Mouse (Mus musculus) spleen, postnatal 36 days (tissue): ENCODE results near the gene Dgke.
"Not testable (repeated sequence)": the region's sequence is repeated elsewhere in the genome, so short reads cannot be mapped to it uniquely, and the experiment has no call there.

ENCODE experiments used
- DNase-seq, 2 experiments: peaks; one replicate each; pipeline ENCODE4 v3.0.0; 2022; ENCODE audit warnings: low spot score in 2 of 2, mixed read lengths in 1 of 2

The Dgke gene

DNA sequence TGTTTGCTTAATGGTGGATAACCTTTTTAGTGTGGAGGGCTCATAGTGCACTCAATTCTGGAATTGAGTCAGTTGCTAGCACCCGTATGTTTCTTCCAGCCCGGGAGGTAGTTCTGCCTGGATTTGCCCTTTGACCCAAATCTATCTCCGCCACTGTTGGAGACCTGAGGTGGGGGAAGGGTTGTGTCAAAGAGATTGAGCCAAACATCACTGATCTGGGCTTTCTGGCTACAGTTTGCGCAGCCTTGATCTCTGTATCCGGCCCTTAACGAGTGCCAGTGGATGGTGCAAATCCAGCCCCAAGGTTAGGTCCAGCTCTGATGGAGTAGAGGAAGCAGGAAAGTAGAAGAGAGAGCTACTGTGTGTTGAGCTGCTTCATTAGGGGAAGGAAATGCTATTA is 63.6 kb downstream of the Dgke start:
- DNase-seq = no peak

DNA sequence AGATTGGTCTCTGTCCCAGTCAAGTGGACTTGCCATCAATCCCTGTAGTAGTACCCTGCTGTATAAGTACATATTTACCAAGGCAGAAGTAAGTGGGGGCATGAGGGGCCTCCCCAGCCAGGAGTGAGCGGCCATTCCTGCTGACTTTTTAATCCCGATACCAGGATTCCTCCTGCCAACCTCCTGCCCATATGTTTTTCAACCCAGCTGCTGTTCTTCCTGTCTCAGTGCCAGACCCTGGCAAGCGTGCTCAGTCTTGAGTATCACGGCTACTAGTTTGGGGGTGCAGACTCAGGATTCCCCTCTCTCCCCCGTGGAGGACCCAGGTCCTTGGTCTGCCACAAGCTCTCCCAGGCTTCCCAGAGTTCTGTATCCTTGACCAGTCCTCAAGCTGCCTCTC is 64.0 kb downstream of the Dgke start:
- no peak for DNase-seq

DNA sequence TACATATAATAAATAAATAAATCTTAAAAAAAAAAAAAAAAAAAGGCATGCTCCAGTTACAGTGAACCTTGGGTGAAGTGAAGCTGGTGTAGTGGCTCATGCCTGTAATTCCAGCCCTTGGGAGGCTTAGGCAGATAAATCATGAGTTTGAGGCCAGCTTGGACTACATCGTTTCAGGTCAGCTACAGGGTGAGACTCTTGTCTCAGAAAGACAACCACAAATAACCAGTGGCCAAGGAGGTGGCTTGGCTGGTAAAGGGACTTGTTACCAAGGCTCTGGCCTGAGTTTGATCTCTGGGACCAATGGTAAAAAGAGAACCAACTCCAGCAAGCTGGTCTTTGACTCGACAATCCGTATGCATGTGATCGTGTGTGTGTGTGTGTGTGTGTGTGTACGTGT is 64.6 kb downstream of the Dgke start:
- DNase-seq = no peak

DNA sequence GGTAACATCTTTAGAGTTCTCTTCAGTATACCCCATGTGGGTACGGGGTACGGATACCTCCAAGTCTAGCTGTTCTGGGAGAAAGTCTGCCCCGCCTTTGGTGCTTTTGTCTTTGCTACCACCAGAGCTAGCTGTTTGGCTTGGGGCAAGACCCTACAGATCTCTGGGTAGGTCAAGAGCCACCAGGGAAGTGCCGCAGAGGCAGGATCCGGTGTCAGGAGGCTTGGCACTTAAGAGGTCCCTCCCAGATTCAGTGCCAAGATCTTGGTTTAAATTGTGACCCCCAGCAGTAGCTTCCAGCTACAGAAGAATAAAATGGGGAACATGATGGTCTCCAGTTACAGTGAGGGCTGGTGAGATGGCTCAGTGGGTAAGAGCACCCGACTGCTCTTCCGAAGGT is 65.1 kb downstream of the Dgke start:
- DNase-seq = no peak

DNA sequence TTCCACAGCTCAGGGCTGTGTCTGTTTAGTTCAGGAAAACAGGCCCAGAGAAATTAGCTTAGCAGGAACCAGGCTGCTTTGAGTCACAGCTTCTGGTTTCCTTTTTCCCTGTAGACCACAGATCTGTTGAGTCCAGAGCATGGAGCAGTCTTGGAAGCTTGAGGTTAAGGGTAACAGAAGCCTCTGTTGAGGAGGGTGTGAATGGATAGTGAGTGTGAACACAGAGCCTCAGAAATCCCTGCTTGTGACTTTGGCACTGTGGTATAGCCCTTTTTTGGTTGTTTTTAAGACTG is 66.2 kb downstream of the Dgke start:
- no peak for DNase-seq

DNA sequence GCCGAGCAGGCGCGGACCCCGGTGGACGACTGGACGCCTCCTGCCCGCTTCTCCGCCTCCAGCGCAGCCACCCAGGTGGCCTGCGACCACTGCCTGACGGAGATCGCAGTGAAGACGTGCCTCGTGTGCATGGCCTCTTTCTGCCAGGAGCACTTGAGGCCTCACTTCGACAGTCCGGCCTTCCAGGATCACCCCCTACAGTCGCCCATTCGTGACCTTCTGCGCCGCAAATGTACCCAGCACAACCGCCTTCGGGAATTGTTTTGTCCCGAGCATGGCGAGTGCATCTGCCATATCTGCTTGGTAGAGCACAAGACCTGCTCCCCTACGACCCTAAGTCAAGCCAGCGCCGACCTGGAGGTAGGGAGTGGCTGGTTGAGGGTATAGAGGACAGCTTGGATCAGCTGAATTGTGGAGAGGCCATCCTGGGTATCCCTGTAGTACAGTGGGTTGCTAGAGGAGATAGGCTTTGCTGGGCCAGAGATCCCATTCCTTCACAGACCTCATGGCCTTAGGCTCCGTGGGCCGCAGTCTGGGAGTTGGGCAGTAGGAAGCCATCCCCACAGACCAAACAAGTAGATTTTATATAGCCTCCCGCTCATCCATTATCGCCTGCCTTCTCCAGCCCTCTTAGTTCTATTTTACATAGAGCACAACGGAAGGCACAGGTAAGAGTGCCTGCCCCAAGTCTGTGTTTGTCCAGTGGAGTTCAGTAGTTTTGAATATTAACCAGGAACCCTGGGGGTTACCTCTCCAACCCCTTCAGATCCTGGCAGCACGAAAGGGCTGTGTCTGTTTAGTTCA is 66.7 kb downstream of the Dgke start:
- DNase-seq = no peak

DNA sequence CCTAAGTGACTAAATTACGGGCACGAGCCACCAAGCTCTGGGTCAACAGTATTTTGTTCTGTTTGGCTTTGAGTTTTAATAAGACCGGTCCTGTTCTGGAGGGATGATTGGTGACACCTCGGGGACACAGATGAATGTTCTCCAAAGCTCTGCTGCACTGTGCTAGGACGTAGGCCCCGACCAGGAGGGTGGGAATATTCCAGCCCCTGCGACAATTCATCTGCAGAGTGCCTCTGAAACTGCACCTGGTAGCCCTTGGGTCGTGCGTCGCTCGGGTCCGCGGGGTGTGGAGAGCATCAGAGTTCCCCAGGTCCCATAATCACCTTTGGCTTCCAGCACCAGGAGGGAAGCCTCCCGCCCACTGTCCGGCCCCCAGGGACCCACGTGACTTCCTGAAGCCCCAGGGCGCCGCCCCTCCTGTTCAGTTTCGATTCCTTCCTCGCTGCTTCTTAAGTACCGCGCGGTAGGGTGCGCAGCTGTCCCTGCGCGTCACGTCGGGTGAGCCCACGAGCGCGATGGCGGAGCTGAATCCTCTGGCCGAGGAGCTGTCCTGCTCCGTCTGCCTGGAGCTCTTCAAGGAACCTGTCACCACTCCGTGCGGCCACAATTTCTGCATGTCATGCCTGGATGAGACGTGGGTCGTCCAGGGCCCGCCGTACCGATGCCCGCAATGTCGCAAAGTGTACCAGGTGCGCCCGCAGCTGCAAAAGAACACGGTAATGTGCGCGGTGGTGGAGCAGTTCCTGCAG is 67.5 kb downstream of the Dgke start, which contains the start of gene Trim25:
Gene Trim25 (plus strand): TSS at position 403 of the 749 bp plus-strand sequence.
- peak; percentile 96 to 98 for DNase-seq

DNA sequence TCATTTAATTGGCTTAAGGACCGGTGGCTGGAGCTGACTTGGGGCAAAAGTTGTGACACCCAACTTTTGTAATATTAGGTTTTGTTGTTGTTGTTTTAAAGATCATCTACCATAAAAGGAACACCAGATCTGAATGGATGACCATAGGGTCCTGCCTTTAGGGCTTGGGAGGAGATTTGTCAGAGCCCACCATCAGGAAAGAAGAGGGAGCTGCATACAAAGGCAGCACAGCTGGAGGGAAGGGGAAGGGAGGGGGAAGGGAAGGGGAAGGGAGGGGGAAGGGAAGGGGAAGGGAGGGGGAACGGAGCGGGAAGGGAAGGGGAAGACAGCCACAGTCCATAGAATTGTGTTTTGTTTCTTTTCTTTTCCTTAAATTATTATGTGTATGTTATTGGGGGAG is 68.2 kb downstream of the Dgke start:
- DNase-seq = no peak

DNA sequence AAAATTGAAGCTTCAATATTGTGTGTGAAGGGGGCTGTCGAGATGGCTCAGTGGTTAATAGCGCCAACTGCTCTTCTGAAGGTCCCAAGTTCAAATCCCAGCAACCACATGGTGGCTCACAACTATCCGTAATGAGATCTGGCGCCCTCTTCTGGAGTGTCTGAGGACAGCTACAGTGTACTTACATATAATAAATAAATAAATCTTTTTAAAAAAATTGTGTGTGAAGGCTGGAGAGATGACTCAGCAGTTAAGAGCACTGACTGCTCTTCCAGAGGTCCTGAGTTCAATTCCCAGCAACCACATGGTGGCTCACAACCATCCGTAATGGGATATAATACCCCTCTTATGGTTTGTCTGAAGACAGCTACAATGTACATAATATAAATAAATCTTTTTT is 69.3 kb downstream of the Dgke start:
- DNase-seq = not testable (repeated sequence)

DNA sequence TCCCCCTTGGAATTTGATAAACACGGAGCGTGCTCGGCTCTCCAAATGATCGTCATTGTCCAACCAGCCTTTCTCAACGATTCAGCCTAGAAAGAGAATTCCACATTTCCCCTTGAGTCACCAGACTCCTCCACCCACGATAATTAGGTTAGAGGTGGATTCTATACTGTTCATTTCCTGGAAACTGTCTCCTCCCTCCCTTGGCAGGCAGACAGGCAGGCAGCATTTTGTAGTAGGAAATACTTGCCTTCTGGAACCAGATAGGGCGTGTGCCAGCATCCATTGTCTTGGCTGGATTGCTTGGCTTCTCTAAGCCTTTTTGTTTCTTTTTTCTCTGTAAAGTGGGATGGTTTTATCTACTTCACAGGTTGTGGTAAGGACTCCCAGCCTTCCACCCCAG is 70.2 kb downstream of the Dgke start:
- no peak for DNase-seq

DNA sequence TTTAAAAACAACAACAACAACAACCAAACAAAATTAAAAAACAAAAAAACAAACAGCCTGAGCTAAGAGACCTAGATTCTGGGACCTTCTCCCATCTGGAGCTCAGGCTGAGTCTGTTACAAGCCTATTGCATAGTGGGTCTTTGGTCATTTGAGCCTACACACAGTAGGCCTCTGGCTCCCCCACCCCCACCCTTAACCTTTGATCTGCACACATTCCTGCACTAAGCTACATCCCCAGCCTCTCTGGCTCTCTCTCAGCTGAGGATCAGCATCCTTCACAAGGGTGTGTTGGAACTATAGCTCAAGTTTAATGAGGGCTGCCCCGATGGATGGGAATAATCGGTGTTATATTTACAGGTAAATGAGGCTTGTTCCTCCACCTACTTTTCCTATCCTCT is 71.0 kb downstream of the Dgke start:
- no peak for DNase-seq

DNA sequence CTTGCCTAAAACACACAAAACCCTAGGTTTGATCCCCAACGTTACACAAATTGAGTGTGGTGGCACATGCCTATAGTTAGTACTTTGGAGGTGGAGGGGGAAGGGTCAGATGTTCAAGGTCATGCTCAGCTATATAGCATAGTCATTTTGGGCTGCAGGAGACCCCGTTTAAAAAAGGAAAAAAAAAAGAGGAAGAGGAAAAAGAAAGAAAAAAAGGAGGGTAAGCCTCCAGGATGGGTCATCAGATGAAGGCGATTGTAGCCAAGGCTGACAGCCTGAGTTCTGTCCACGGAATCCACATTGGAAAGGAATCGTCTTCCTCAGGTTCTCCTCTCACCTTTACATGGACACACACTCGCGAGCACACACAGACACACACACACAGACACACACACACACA is 72.2 kb downstream of the Dgke start:
- no peak for DNase-seq

DNA sequence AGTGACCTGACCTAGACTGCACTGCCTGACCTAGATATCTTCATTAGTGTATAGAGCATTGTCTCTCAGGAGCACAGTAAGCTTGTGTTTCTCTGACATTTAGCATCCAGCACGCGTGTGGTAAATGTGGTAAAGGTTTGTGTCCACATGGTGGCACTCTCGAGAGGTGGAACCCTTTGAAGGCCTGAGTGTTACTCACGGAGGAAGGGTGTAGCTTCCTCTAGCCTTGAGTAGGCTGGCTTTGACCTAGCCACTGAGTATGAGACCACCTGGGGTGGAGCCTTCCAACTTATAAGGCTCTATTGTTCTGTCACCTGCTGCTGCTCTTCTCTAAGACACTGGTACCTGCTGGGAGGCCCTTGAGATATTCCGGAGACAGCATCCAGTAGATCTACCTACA is 73.0 kb downstream of the Dgke start:
- peak; percentile 84 to 85 for DNase-seq

DNA sequence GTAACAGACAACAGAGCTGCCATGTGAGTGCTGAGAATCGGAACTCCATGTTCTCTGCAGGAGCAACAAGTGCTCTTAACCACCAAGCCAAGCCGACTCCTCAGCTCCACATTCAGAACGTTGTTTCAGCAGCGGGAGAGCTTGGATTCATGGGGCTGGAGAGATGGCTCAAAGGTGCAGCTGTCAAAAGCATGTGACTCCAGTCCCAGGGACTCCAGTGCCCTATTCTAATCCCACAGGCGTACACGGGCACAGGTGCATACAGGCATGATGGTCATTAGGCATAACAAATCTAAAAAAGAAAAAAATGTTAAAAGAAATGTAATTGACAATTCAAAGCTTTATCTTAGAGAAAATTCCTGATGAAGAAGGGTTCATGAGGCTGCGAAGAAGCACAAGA is 73.5 kb downstream of the Dgke start:
- DNase-seq = no peak

DNA sequence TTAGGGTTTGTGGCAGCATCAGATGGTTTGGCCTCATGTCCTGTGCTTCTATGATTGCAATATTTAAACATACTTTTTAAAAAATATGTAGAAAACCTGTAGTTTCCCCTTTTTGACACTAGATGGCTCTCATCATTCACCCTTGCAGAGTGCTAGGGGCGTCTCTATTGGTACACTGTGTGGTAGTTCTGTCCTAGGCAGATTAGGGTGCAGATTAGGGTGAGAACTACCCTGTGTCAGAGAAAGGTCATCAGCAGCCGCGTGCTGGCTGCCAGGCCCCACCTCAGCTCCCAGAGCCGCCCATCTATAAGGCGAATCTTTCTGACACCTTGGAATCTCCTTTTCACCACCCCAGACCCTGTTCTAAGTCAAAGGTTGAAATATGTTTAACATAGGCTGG is 77.1 kb downstream of the Dgke start:
- DNase-seq = peak; percentile 19 to 46

DNA sequence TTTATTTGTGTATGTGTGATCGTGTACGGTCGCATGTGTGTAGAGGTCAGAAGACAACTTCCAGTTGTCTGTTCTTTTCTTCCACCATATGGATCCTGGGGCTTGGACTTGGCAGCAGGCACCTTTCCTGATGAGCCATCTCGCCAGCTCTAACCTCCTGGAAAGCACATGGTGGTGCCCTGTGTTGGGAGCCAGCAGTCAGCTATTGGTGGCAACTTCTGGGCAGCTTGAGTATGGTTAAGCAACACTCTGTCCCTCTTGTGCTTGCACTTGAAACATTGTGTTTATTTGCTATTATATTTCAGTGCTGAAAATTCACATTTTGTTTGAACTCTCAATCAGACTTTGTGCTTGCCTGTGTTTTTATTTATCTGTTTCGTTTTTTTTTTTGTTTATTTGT is 77.7 kb downstream of the Dgke start:
- DNase-seq = no peak

DNA sequence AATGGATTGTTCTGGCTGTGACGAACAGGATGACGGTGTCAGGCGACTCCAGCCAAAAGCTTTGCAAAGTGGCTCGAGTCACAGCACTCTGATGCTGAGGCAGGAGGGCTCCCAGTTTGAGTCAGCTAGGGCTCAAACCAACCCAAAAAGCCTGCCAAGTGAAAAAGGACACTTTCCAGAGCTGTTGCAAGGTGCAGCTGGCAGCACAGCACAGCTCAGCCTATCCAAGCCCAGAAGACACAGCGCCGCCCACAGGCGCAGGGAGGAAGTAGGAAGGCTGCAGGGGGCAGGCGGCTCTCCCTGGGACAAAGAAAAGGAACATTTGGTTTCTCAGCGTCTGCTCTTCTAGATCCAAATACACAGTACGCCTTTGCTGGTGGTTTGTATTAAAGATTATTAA is 80.0 kb downstream of the Dgke start:
- no peak for DNase-seq
